Mouse (Mus musculus) CD4-positive naive resting alpha-beta T cell, adult 76 days (primary cell): ENCODE measurements around the gene 1700006A11Rik. TPM values are rescaled to one million over a fixed set of nuclear protein-coding genes. Genes with fewer than 3 reads are reported as not detected.

Source experiments
- total RNA-seq: library from RNA; stranded (reverse); gene quantifications from one replicate; pipeline ENCODE4 v1.2.4, GENCODE M21; 2023

Gene 1700006A11Rik
- total RNA-seq, result not detected

GRCm38 (mm10) chr3:124425940-124426339 lies at the start of gene 1700006A11Rik:
Gene 1700006A11Rik (minus strand): TSS chr3:124426040.

Other genes starting within 250 kb of the 1700006A11Rik start
- not detected for gene Tram1l1, start 105.2 kb downstream of the 1700006A11Rik start, total RNA-seq
- not detected for gene 1700003H04Rik, start 155.1 kb upstream of the 1700006A11Rik start, total RNA-seq